Mouse (Mus musculus): ENCODE data around the gene Myo1e.

- TF ChIP-seq EP300 (optimal IDR thresholded peaks at IDR 0.05) = no peak
- TF ChIP-seq CTCF (IDR thresholded peaks at IDR 0.05; ENCODE audit: low read depth) = no peak
Measured at GRCm38 (mm10) chr9:70244115-70244514, 37.0 kb downstream of the Myo1e start.

All from stomach, postnatal 0 days (tissue).